Mouse (Mus musculus) midbrain, embryonic 16.5 days (tissue): ENCODE results near the gene Nkx6-2. TPM values are rescaled to one million over a fixed set of nuclear protein-coding genes. Genes with fewer than 3 reads are reported as not detected.
A peak's percentile ranks its signal among the peaks of the same experiment; 100 is the strongest.

ENCODE experiments used
- ATAC-seq: fragments of 200-750 bp; cut with Nextera tagmentation; 2 replicates; pipeline ENCODE4 v1.8.0; 2017; ENCODE audit warnings: moderate TSS enrichment
- H3K27ac ChIP-seq: fragments of 300-500 bp; sonication (generic); 2 replicates; pipeline ENCODE4 v1.5.1; 2014; ENCODE audit warnings: mild to moderate bottlenecking, low read length, mixed read lengths
- H3K27me3 ChIP-seq: fragments of 300-500 bp; sonication (generic); 2 replicates; pipeline ENCODE4 v1.6.1; 2014; ENCODE audit warnings: low read depth, low read length, mixed read lengths; ENCODE audit not compliant: control insufficient read depth, insufficient read depth
- H3K36me3 ChIP-seq: fragments of 300-500 bp; sonication (generic); 2 replicates; pipeline ENCODE4 v1.6.1; 2014; ENCODE audit warnings: mild to moderate bottlenecking, low read length, moderate library complexity, mixed read lengths; ENCODE audit not compliant: control insufficient read depth, insufficient read depth
- H3K4me1 ChIP-seq: fragments of 300-500 bp; sonication (generic); 2 replicates; pipeline ENCODE4 v1.6.1; 2014; ENCODE audit warnings: mild to moderate bottlenecking, low read length, mixed read lengths; ENCODE audit not compliant: control insufficient read depth, insufficient read depth
- H3K4me2 ChIP-seq: fragments of 300-500 bp; sonication (generic); 2 replicates; pipeline ENCODE4 v1.6.1; 2014; ENCODE audit warnings: mild to moderate bottlenecking, low read length, mixed read lengths
- H3K4me3 ChIP-seq: fragments of 300-500 bp; sonication (generic); 2 replicates; pipeline ENCODE4 v1.5.1; 2014; ENCODE audit warnings: low read depth, mild to moderate bottlenecking, low read length, moderate library complexity, mixed read lengths
- H3K9ac ChIP-seq: fragments of 300-500 bp; sonication (generic); 2 replicates; pipeline ENCODE4 v1.6.1; 2014; ENCODE audit warnings: low read depth, low read length, mixed read lengths
- H3K9me3 ChIP-seq: fragments of 300-500 bp; sonication (generic); replicated peaks from 2 replicates; pipeline ENCODE4 v1.6.1; 2014; ENCODE audit warnings: mild to moderate bottlenecking, low read length, mixed read lengths; ENCODE audit not compliant: control insufficient read depth, poor library complexity, severe bottlenecking
- WGBS: fragments of 180-500 bp; shearing (Covaris S2); extraction: QIAGEN DNeasy Blood & Tissue Kit; methylation state at CpG from one replicate; pipeline ENCODE4 v1.1.7; 2014; 5-methylcytosine and 5-hydroxymethylcytosine counted together
- polyA plus RNA-seq: library from polyadenylated mRNA; unstranded; fragments of >200 nt; fragmentation: Nextera tagmentation; extraction: Ambion mirVana; gene quantifications from 2 replicates; pipeline ENCODE4 v1.2.1, GENCODE M21; 2015

Gene Nkx6-2
- polyA plus RNA-seq, 1 experiment from 2014 or later: 4.5 TPM

GRCm38 (mm10) chr7:139556331-139556730, 26.3 kb downstream of the Nkx6-2 start:
- Histone ChIP-seq H3K27ac (no peak overlapping the region), H3K27me3 (peaks cover 16% of the 10 kb centered on the region), H3K4me1 (no peaks in the 10 kb centered on the region; the same call in 1 of the 2 replicates), H3K4me3 (no peak overlapping the region), H3K9ac (no peak overlapping the region), H3K9me3 (no peaks in the 10 kb centered on the region), H3K4me2 (no peak overlapping the region), H3K36me3 (no peaks in the 10 kb centered on the region)
- 22% methylated on average over 5 of the region's 5 CpGs for WGBS
- no peak for ATAC-seq

GRCm38 (mm10) chr7:139551519-139551918, 31.1 kb downstream of the Nkx6-2 start:
- Histone ChIP-seq H3K36me3 (no peaks in the 10 kb centered on the region), H3K4me2 (no peak overlapping the region), H3K27me3 (peaks cover 34% of the 10 kb centered on the region), H3K9me3 (no peaks in the 10 kb centered on the region), H3K4me1 (no peaks in the 10 kb centered on the region), H3K27ac (no peak overlapping the region), H3K4me3 (no peak overlapping the region), H3K9ac (no peak overlapping the region)
- WGBS: 28% methylated on average over 2 of the region's 2 CpGs
- ATAC-seq: no peak

- Histone ChIP-seq H3K27ac (no peak overlapping the region), H3K4me3 (no peak overlapping the region), H3K9me3 (no peaks in the 10 kb centered on the region), H3K4me2 (no peak overlapping the region), H3K9ac (no peak overlapping the region), H3K27me3 (peaks cover 37% of the 10 kb centered on the region), H3K36me3 (no peaks in the 10 kb centered on the region), H3K4me1 (peaks cover 6% of the 10 kb centered on the region)
- WGBS: 58% methylated on average over 3 of the region's 3 CpGs
- ATAC-seq: no peak
Measured at GRCm38 (mm10) chr7:139550086-139550783, 32.4 kb downstream of the Nkx6-2 start.

- Histone ChIP-seq H3K9me3 (no peaks in the 10 kb centered on the region), H3K27ac (no peak overlapping the region), H3K9ac (no peak overlapping the region), H3K27me3 (peaks cover 34% of the 10 kb centered on the region), H3K4me3 (no peak overlapping the region), H3K36me3 (no peaks in the 10 kb centered on the region), H3K4me2 (no peak overlapping the region), H3K4me1 (peaks cover 15% of the 10 kb centered on the region)
- no peak for ATAC-seq
- WGBS: 84% methylated on average over 2 of the region's 2 CpGs
Measured at GRCm38 (mm10) chr7:139547325-139547724, 35.3 kb downstream of the Nkx6-2 start.

- Histone ChIP-seq H3K27me3 (peaks cover 32% of the 10 kb centered on the region), H3K27ac (peak overlapping the region; percentile 64), H3K36me3 (no peaks in the 10 kb centered on the region), H3K9ac (peak overlapping the region; percentile 18; the same call in 1 of the 2 replicates), H3K4me1 (peaks cover 15% of the 10 kb centered on the region), H3K9me3 (no peaks in the 10 kb centered on the region), H3K4me3 (no peak overlapping the region), H3K4me2 (peak overlapping the region; percentile 17; the same call in 1 of the 2 replicates)
- 20% methylated on average over 12 of the region's 12 CpGs for WGBS
- ATAC-seq: peak; percentile 90
Measured at GRCm38 (mm10) chr7:139544706-139545625, 37.6 kb downstream of the Nkx6-2 start.

- H3K4me1 ChIP-seq: peaks cover 15% of the 10 kb centered on the region
- ATAC-seq: no peak
- peaks cover 22% of the 10 kb centered on the region for H3K27me3 ChIP-seq
- no peak overlapping the region for H3K27ac ChIP-seq
- H3K4me3 ChIP-seq: no peak overlapping the region
- no peak overlapping the region for H3K4me2 ChIP-seq
- H3K36me3 ChIP-seq: no peaks in the 10 kb centered on the region
- no peak overlapping the region for H3K9ac ChIP-seq
- H3K9me3 ChIP-seq: no peaks in the 10 kb centered on the region
- 92% methylated on average over 6 of the region's 6 CpGs for WGBS
Measured at GRCm38 (mm10) chr7:139541422-139541821, 41.2 kb downstream of the Nkx6-2 start.

GRCm38 (mm10) chr7:139540601-139541000, 42.0 kb downstream of the Nkx6-2 start:
- WGBS: 96% methylated on average over 1 of the region's 1 CpGs
- ATAC-seq: no peak
- Histone ChIP-seq H3K36me3 (no peaks in the 10 kb centered on the region), H3K27me3 (peaks cover 25% of the 10 kb centered on the region), H3K4me1 (peaks cover 12% of the 10 kb centered on the region), H3K9ac (no peak overlapping the region), H3K4me2 (no peak overlapping the region), H3K9me3 (no peaks in the 10 kb centered on the region), H3K27ac (no peak overlapping the region), H3K4me3 (no peak overlapping the region)

- Histone ChIP-seq H3K4me3 (no peak overlapping the region), H3K4me2 (no peak overlapping the region), H3K9ac (no peak overlapping the region), H3K27ac (no peak overlapping the region), H3K4me1 (no peaks in the 10 kb centered on the region), H3K36me3 (no peaks in the 10 kb centered on the region), H3K9me3 (no peaks in the 10 kb centered on the region), H3K27me3 (peaks cover 38% of the 10 kb centered on the region)
- 75% methylated on average over 2 of the region's 2 CpGs for WGBS
- ATAC-seq: no peak
Measured at GRCm38 (mm10) chr7:139538541-139538940, 44.1 kb downstream of the Nkx6-2 start.

- H3K9me3 ChIP-seq: no peaks in the 10 kb centered on the region
- H3K27me3 ChIP-seq: peaks cover 41% of the 10 kb centered on the region
- no peak overlapping the region for H3K27ac ChIP-seq
- no peak overlapping the region for H3K4me3 ChIP-seq
- no peak overlapping the region for H3K9ac ChIP-seq
- H3K4me2 ChIP-seq: no peak overlapping the region
- H3K4me1 ChIP-seq: no peaks in the 10 kb centered on the region
- 95% methylated on average over 9 of the region's 9 CpGs for WGBS
- no peak for ATAC-seq
- H3K36me3 ChIP-seq: no peaks in the 10 kb centered on the region
Measured at GRCm38 (mm10) chr7:139537831-139538230, 44.8 kb downstream of the Nkx6-2 start.
